Mouse (Mus musculus) C2C12 (cell line): ENCODE results near the gene Aip. TPM values are rescaled to one million over a fixed set of nuclear protein-coding genes. Genes with fewer than 3 reads are reported as not detected.

ENCODE experiments used
- H3K27me3 ChIP-seq: one replicate; pipeline ENCODE4 v1.6.1; 2011; ENCODE audit not compliant: control insufficient read depth, insufficient read depth, insufficient read length
- H3K36me3 ChIP-seq: one replicate; pipeline ENCODE4 v1.6.1; 2011; ENCODE audit not compliant: control insufficient read depth, insufficient read depth
- H3K4me3 ChIP-seq: one replicate; pipeline ENCODE4 v1.5.1; 2011; ENCODE audit warnings: mild to moderate bottlenecking, control low read depth; ENCODE audit not compliant: poor library complexity, insufficient read depth, severe bottlenecking
- H3K79me2 ChIP-seq: one replicate; pipeline ENCODE4 v1.6.1; 2011; ENCODE audit not compliant: control insufficient read depth, insufficient read depth
- H3K79me3 ChIP-seq: one replicate; pipeline ENCODE4 v1.6.1; 2011; ENCODE audit warnings: low read depth, control low read depth
- H3ac ChIP-seq: one replicate; pipeline ENCODE3; 2011; ENCODE audit warnings: low read depth; ENCODE audit not compliant: control insufficient read depth, insufficient read length
- CEBPB ChIP-seq: IDR thresholded peaks from one replicate; pipeline ENCODE4 v1.6.1; 2011; ENCODE audit warnings: low read depth, mild to moderate bottlenecking, control low read depth, moderate library complexity
- CTCF ChIP-seq: IDR thresholded peaks from one replicate; pipeline ENCODE4 v1.5.1; 2011; ENCODE audit not compliant: control insufficient read depth, insufficient read depth, insufficient read length
- FOSL1 ChIP-seq: IDR thresholded peaks from one replicate; pipeline ENCODE4 v1.8.0; 2011; ENCODE audit warnings: mild to moderate bottlenecking, low read length; ENCODE audit not compliant: poor library complexity, insufficient read depth, severe bottlenecking
- MAX ChIP-seq: IDR thresholded peaks from one replicate; pipeline ENCODE4 v1.6.1; 2011; ENCODE audit warnings: mild to moderate bottlenecking, control low read depth
- MYOD1 ChIP-seq: IDR thresholded peaks from one replicate; pipeline ENCODE4 v1.6.1; 2011; ENCODE audit warnings: low read depth; ENCODE audit not compliant: control insufficient read depth, insufficient read length
- MYOG ChIP-seq: IDR thresholded peaks from one replicate; pipeline ENCODE4 v1.6.1; 2011; ENCODE audit not compliant: control insufficient read depth, insufficient read length; ENCODE audit errors: extremely low read depth
- USF1 ChIP-seq: IDR thresholded peaks from one replicate; pipeline ENCODE4 v1.6.1; 2011; ENCODE audit warnings: low read depth, mild to moderate bottlenecking, control low read depth, moderate library complexity
- polyA plus RNA-seq: library from polyadenylated mRNA; unstranded; fragments of >200 nt; fragmentation: generic; extraction: Trizol; gene quantifications from one replicate; pipeline ENCODE4 v1.2.1, GENCODE M21; 2012; ENCODE audit warnings: missing spikeins

Gene Aip
- polyA plus RNA-seq, 1 experiment = 208 TPM

- Histone ChIP-seq H3K4me3 (no peak overlapping the region), H3K79me2 (peaks cover 28% of the 10 kb centered on the region), H3ac (peak overlapping the region; percentile 31), H3K79me3 (peaks cover 15% of the 10 kb centered on the region), H3K36me3 (peaks cover 18% of the 10 kb centered on the region), H3K27me3 (no peaks in the 10 kb centered on the region)
- TF ChIP-seq MAX = no peak
- TF ChIP-seq USF1 = no peak
Observed at GRCm38 (mm10) chr19:4147782-4148490, 22.3 kb upstream of the Aip start.

- H3K27me3 ChIP-seq = no peaks in the 10 kb centered on the region
- H3K36me3 ChIP-seq = peaks cover 15% of the 10 kb centered on the region
- peaks cover 15% of the 10 kb centered on the region for H3K79me3 ChIP-seq
- H3K79me2 ChIP-seq = peaks cover 28% of the 10 kb centered on the region
- H3ac ChIP-seq = no peak overlapping the region
- TF ChIP-seq USF1 (no peak), FOSL1 (no peak), CEBPB (no peak), MAX (no peak), MYOD1 (no peak), CTCF (no peak), MYOG (no peak)
- no peak overlapping the region for H3K4me3 ChIP-seq
Observed at GRCm38 (mm10) chr19:4147022-4147405, 21.4 kb upstream of the Aip start.

GRCm38 (mm10) chr19:4146366-4147021 is 20.8 kb upstream of the Aip start:
- no peak overlapping the region for H3K4me3 ChIP-seq
- H3K27me3 ChIP-seq = no peaks in the 10 kb centered on the region
- peaks cover 12% of the 10 kb centered on the region for H3K36me3 ChIP-seq
- no peak overlapping the region for H3ac ChIP-seq
- TF ChIP-seq MYOD1 (no peak), USF1 (no peak), CEBPB (no peak), FOSL1 (no peak), MAX (no peak), MYOG (no peak), CTCF (no peak)
- H3K79me2 ChIP-seq = peaks cover 28% of the 10 kb centered on the region
- H3K79me3 ChIP-seq = peaks cover 15% of the 10 kb centered on the region

DNA sequence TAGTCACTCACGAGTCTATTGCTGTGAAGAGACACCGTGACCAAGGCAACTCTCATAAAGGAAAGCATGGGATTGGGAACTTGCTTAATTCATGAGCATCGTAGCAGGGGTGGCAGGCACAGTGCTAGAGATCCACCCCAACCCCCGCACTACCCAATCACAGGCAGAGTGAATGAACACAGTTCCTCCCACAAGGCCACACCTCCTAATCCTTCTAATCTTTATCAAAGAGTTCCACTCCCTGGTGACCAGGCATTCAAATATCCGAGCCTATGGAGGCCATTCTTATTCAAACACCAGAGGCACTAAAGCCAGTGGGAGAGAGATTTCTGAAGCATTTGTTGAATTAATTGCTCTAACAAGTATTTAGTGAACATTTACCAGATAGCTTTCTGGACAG is 20.3 kb upstream of the Aip start:
- no peak overlapping the region for H3K4me3 ChIP-seq
- H3K27me3 ChIP-seq = no peaks in the 10 kb centered on the region
- H3ac ChIP-seq = no peak overlapping the region
- H3K79me2 ChIP-seq = peaks cover 24% of the 10 kb centered on the region
- TF ChIP-seq MYOG (no peak), FOSL1 (no peak), CEBPB (no peak), USF1 (no peak), MYOD1 (no peak), CTCF (no peak), MAX (no peak)
- H3K36me3 ChIP-seq = peaks cover 10% of the 10 kb centered on the region
- peaks cover 15% of the 10 kb centered on the region for H3K79me3 ChIP-seq

DNA sequence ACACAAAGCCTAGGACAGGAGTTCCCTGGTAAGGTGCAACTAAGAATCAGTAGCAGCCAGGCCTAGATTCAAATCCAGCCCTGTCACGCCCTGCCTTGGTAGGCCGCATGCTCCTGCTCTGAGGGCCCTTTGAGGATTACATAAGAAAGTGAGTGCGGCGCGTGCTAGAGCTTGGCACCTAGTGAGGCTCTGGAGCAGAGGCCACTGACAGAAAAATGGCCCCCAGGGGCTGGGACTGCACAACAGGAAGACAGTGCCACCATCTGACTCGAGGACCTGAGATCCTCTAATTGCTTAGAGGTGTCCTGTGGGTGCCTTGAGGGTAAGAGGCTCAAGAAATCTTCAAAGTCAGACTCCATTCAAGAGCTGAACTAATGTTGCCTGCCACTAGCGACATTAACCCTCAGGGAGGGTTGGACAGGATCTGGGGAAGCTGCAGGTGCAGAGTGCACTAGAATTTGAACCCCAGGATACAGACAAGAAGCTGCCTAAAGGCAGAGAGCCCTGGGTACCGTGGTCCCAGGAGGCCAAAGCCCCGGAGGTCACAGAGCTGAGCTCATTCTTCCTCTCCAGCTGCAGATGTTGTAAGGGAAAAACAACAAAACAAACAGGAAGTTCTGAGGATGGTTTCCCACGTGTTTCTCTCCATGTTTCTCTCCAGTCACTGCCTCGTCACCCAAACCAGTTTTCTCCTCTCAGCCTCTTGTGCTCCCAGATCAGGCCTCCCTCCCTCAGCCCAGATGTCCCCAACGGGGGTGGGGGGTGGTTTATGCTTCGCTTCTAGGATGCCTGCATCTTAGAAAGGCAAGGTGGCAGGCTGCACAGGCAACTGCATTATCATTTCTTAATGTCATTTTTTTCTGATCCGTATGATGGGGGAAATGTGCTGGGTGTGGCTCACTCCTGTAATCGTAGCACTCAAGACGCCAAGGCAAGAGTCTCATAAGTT is 19.2 kb upstream of the Aip start:
- no peak for TF ChIP-seq CEBPB
- no peak for TF ChIP-seq CTCF
- no peak for TF ChIP-seq FOSL1
- no peak for TF ChIP-seq USF1
- no peak for TF ChIP-seq MAX
- TF ChIP-seq MYOG = no peak
- TF ChIP-seq MYOD1 = no peak
- Histone ChIP-seq H3K36me3 (no peaks in the 10 kb centered on the region), H3K79me2 (peaks cover 13% of the 10 kb centered on the region), H3K4me3 (no peak overlapping the region), H3K79me3 (peaks cover 12% of the 10 kb centered on the region), H3K27me3 (no peaks in the 10 kb centered on the region), H3ac (no peak overlapping the region)
